Mouse (Mus musculus) liver, embryonic 11.5 days (tissue): ENCODE measurements at regions not wholly inside any gene's neighbourhood (a gene's known extent, or its start where the extent isn't known, plus 50 kb on each side); places are given as distances from the start of the nearest gene placed in this dataset.
A peak's percentile ranks its signal among the peaks of the same experiment; 100 is the strongest.

ENCODE experiments used
- ATAC-seq: fragments of 200-750 bp; cut with Nextera tagmentation; replicated peaks from 2 replicates; pipeline ENCODE4 v1.8.0; 2017; ENCODE audit warnings: moderate number of reproducible peaks, mild to moderate bottlenecking, moderate TSS enrichment, moderate library complexity; ENCODE audit not compliant: low FRiP score
- DNase-seq: peaks from one replicate; pipeline ENCODE4 v3.0.0-alpha.2; 2017; ENCODE audit warnings: low spot score
- H3K27ac ChIP-seq: fragments of 300-500 bp; sonication (generic); 2 replicates; pipeline ENCODE4 v1.5.1; 2014; ENCODE audit warnings: mild to moderate bottlenecking, low read depth, low read length, control low read depth
- H3K27me3 ChIP-seq: fragments of 300-500 bp; sonication (generic); replicated peaks from 2 replicates; pipeline ENCODE4 v1.6.1; 2014; ENCODE audit warnings: low read length, mixed read lengths; ENCODE audit not compliant: control insufficient read depth, insufficient read depth
- H3K36me3 ChIP-seq: fragments of 300-500 bp; sonication (generic); 2 replicates; pipeline ENCODE4 v1.6.1; 2014; ENCODE audit warnings: mild to moderate bottlenecking, low read length, moderate library complexity, mixed read lengths; ENCODE audit not compliant: control insufficient read depth, insufficient read depth
- H3K4me1 ChIP-seq: fragments of 300-500 bp; sonication (generic); replicated peaks from 2 replicates; pipeline ENCODE4 v1.6.1; 2014; ENCODE audit warnings: low read length, mixed read lengths; ENCODE audit not compliant: control insufficient read depth, insufficient read depth
- H3K4me2 ChIP-seq: fragments of 300-500 bp; sonication (generic); 2 replicates; pipeline ENCODE4 v1.6.1; 2014; ENCODE audit warnings: mild to moderate bottlenecking, control low read depth, moderate library complexity
- H3K4me3 ChIP-seq: fragments of 300-500 bp; sonication (generic); 2 replicates; pipeline ENCODE4 v1.5.1; 2014; ENCODE audit warnings: low read depth, low read length, control low read depth
- H3K9ac ChIP-seq: fragments of 300-500 bp; sonication (generic); 2 replicates; pipeline ENCODE4 v1.6.1; 2014; ENCODE audit warnings: low read depth, low read length, control low read depth
- H3K9me3 ChIP-seq: fragments of 300-500 bp; sonication (generic); 2 replicates; pipeline ENCODE4 v1.6.1; 2016; ENCODE audit warnings: low read length, inconsistent platforms, mixed read lengths; ENCODE audit not compliant: control insufficient read depth
- WGBS: fragments of 180-500 bp; shearing (Covaris S2); extraction: QIAGEN DNeasy Blood & Tissue Kit; methylation state at CpG from one replicate; pipeline ENCODE4 v1.1.7; 2014; 5-methylcytosine and 5-hydroxymethylcytosine counted together

- no peaks in the 10 kb centered on the region for H3K9me3 ChIP-seq
Measured at GRCm38 (mm10) chr15:38374786-38375185, 949.4 kb downstream of the 4930447A16Rik start.

GRCm38 (mm10) chr15:38378106-38378505, 952.8 kb downstream of the 4930447A16Rik start:
- no peaks in the 10 kb centered on the region for H3K36me3 ChIP-seq
- H3K4me2 ChIP-seq = no peak overlapping the region
- DNase-seq = no peak
- no peak overlapping the region for H3K9ac ChIP-seq
- 68% methylated on average over 8 of the region's 8 CpGs for WGBS
- H3K4me3 ChIP-seq = no peak overlapping the region
- no peak for ATAC-seq
- H3K27me3 ChIP-seq = no peaks in the 10 kb centered on the region
- peaks cover 6% of the 10 kb centered on the region; the same call in 1 of the 2 replicates for H3K4me1 ChIP-seq
- H3K27ac ChIP-seq = no peak overlapping the region
- H3K9me3 ChIP-seq = no peaks in the 10 kb centered on the region

More at GRCm38 (mm10) chr15:38374786-38375185, 949.4 kb downstream of the 4930447A16Rik start:
- DNase-seq (no peak), ATAC-seq (no peak)
- no peaks in the 10 kb centered on the region for H3K36me3 ChIP-seq
- no peak overlapping the region for H3K27ac ChIP-seq
- no peak overlapping the region for H3K4me2 ChIP-seq
- peaks cover 6% of the 10 kb centered on the region; the same call in 1 of the 2 replicates for H3K4me1 ChIP-seq
- no peak overlapping the region for H3K4me3 ChIP-seq
- no peaks in the 10 kb centered on the region for H3K27me3 ChIP-seq
- 86% methylated on average over 6 of the region's 6 CpGs for WGBS
- no peak overlapping the region for H3K9ac ChIP-seq

GRCm38 (mm10) chr15:38387617-38388016, 962.3 kb downstream of the 4930447A16Rik start:
- no peaks in the 10 kb centered on the region for H3K27me3 ChIP-seq
- H3K9me3 ChIP-seq = no peaks in the 10 kb centered on the region
- no peak for DNase-seq
- H3K4me3 ChIP-seq = no peak overlapping the region
- 74% methylated on average over 7 of the region's 7 CpGs for WGBS
- peaks cover 22% of the 10 kb centered on the region for H3K4me1 ChIP-seq
- no peaks in the 10 kb centered on the region for H3K36me3 ChIP-seq
- no peak for ATAC-seq
- H3K9ac ChIP-seq = no peak overlapping the region
- H3K27ac ChIP-seq = no peak overlapping the region
- H3K4me2 ChIP-seq = no peak overlapping the region

DNA sequence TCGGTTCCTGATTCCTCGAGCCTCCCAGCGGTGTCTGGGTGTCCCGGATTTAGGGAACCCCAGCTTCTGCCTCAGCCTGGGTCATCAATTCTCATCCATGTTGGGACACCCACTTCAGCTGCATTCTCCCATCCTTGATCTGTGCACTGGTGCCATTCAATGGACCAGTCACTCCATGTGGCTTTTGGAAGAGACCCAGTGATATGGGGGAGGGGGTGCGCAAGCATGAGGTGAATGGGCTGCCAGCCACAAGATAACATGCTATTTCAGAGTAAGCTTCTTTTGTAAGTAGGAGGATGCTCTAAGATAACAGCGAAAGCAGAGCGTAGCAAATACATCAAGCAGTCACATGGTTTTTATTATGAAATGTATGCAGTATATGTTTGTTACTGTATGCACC, 963.1 kb downstream of the 4930447A16Rik start:
- peaks cover 22% of the 10 kb centered on the region for H3K4me1 ChIP-seq
- DNase-seq = no peak

GRCm38 (mm10) chr15:38390450-38390849, 965.1 kb downstream of the 4930447A16Rik start:
- Histone ChIP-seq H3K9ac (no peak overlapping the region), H3K4me1 (peaks cover 9% of the 10 kb centered on the region), H3K27ac (no peak overlapping the region), H3K4me3 (no peak overlapping the region), H3K9me3 (no peaks in the 10 kb centered on the region), H3K36me3 (no peaks in the 10 kb centered on the region), H3K4me2 (no peak overlapping the region), H3K27me3 (no peaks in the 10 kb centered on the region)
- WGBS = 85% methylated on average over 12 of the region's 12 CpGs
- DNase-seq (no peak), ATAC-seq (no peak)

More for the DNA sequence above, 963.1 kb downstream of the 4930447A16Rik start:
- Histone ChIP-seq H3K9ac (no peak overlapping the region), H3K4me2 (no peak overlapping the region), H3K27me3 (no peaks in the 10 kb centered on the region), H3K27ac (no peak overlapping the region), H3K36me3 (no peaks in the 10 kb centered on the region), H3K4me3 (no peak overlapping the region), H3K9me3 (no peaks in the 10 kb centered on the region)
- 75% methylated on average over 7 of the region's 7 CpGs for WGBS
- no peak for ATAC-seq

GRCm38 (mm10) chr15:38391420-38391819, 966.1 kb downstream of the 4930447A16Rik start:
- ATAC-seq (peak; percentile 40; the same call in 1 of the 2 replicates), DNase-seq (no peak)
- Histone ChIP-seq H3K36me3 (no peaks in the 10 kb centered on the region), H3K9me3 (no peaks in the 10 kb centered on the region), H3K4me1 (peaks cover 9% of the 10 kb centered on the region), H3K9ac (no peak overlapping the region), H3K27ac (no peak overlapping the region), H3K27me3 (no peaks in the 10 kb centered on the region), H3K4me2 (no peak overlapping the region), H3K4me3 (no peak overlapping the region)
- 71% methylated on average over 6 of the region's 6 CpGs for WGBS

DNA sequence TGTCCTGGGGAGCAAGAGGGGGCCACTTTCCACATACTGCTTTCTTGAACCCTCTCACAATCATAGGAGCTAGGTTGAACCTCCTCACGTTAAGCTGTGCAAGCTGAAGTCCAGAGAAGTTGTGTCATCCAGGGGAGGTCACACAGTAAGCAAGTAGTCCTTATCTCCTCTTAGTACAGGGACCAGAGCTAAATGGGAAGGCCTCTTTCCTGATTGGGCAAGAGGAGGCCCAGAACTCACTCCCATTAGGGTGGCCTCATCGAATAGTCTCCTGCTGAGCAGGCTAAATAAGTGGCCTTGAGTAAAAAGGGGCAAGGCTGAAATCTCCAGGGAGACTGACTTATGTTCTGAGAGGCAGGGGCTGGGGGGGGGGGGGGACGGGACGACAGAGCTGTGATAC, 966.5 kb downstream of the 4930447A16Rik start:
- Histone ChIP-seq H3K36me3 (no peaks in the 10 kb centered on the region), H3K9ac (no peak overlapping the region), H3K27ac (no peak overlapping the region), H3K4me2 (no peak overlapping the region), H3K9me3 (no peaks in the 10 kb centered on the region), H3K4me1 (peaks cover 9% of the 10 kb centered on the region), H3K4me3 (no peak overlapping the region), H3K27me3 (no peaks in the 10 kb centered on the region)
- DNase-seq = no peak
- ATAC-seq = peak; percentile 87
- 29% methylated on average over 4 of the region's 4 CpGs for WGBS

- Histone ChIP-seq H3K4me3 (no peak overlapping the region), H3K9me3 (no peaks in the 10 kb centered on the region), H3K4me2 (no peak overlapping the region), H3K36me3 (no peaks in the 10 kb centered on the region), H3K27ac (no peak overlapping the region), H3K4me1 (peaks cover 9% of the 10 kb centered on the region), H3K9ac (no peak overlapping the region), H3K27me3 (no peaks in the 10 kb centered on the region)
- DNase-seq (no peak), ATAC-seq (no peak)
- WGBS = 74% methylated on average over 5 of the region's 5 CpGs
Measured at GRCm38 (mm10) chr15:38392441-38393149, 967.2 kb downstream of the 4930447A16Rik start.

DNA sequence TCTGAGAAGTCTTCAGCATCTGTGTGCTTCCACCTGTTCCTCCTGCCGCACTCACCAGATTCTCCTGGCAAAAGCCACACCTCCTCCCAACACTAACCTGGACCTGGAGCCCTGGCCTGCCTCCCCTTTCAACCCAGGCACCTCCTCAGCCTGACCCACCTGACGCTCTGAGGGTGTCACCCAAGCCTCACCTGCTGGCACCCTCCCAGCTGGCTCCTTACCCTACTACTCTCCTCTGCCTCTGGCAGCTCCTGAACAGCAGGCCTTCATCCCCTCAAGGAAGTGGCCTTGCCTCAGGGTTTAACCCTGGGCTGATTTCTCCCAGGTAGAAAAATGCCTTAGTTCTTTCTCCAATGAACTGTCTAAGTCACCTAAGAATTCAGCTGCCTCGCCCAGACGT, 973.5 kb downstream of the 4930447A16Rik start:
- Histone ChIP-seq H3K4me3 (no peak overlapping the region), H3K27ac (no peak overlapping the region), H3K4me1 (peaks cover 6% of the 10 kb centered on the region), H3K9me3 (no peaks in the 10 kb centered on the region), H3K27me3 (no peaks in the 10 kb centered on the region), H3K4me2 (no peak overlapping the region), H3K36me3 (no peaks in the 10 kb centered on the region), H3K9ac (no peak overlapping the region)
- no peak for DNase-seq
- ATAC-seq = no peak
- WGBS = 82% methylated on average over 4 of the region's 4 CpGs
